Mouse (Mus musculus) megakaryocyte-erythroid progenitor cell, adult 5 weeks (primary cell): ENCODE data around the gene St6galnac4. TPM values are rescaled to one million over a fixed set of nuclear protein-coding genes. Genes with fewer than 3 reads are reported as not detected.

Experiments
- polyA plus RNA-seq: library from polyadenylated mRNA; stranded (reverse); fragments of >175 nt; gene quantifications from 2 replicates; pipeline ENCODE4 v1.2.3, GENCODE M21; 2012

Gene St6galnac4
- polyA plus RNA-seq, result 50.3 and 53.0 TPM in 2 replicates

DNA sequence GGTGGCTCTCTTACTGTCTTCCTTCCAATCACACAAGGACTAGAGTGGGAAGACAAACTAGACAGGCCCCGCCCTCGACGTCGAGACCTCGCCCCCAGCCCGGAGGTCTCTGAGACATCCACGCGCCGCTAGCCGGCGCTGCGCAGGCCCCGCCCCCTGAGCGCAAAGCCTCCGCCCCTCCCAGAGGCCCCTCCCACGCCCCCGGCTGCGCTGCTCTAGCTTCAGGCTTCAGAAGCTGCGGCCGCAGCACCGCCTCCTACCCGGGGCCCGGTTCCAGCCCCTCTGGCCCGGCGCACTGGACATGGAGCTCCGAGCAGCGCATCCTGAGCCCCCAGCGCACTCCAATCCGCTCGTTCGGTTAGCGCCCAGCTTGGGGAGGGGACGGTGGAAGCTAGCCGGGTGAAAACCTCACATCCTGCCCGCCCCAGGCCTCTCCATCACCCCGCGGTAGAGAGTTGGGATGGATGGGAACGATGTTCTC is at the start of gene St6galnac4:
Gene St6galnac4, plus strand, starts transcription at position 225 of the 481 bp plus-strand sequence.

DNA sequence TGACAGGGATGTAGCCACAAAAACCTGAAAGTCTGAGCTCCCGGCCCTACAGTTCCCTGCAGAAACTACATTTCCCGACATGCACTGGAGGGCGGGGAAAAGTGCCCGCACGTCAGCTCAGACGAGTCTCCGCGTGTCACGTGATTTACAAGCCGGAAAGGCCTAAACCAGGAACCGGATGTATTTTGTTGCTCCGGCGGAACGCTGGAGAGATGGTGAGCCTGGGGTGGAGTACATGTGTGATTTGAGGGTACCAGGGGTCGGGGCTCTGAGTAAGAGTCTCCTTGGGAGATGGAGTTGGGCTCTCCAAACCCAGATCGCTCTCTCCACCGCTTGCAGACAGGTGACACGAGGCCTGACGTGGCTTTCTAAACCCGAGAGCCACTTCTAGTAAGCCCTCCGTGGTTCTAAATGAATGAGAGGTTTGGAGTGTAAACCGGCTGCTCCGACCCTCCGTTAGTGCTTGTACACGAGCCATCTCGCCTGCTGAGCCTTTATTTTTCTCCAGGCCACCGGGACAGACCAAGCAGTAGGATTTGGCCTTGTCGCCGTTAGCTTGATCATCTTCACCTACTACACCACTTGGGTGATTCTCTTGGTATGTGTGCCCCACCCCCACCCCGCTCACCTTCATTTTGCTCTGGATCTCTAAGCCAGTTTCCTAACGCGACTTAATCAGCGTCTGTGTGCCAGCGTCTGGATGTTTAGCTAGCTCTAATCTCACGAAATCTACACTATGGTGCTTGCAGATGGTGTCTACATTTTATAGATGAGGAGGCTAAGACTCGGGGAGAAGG is 16.0 kb upstream of the St6galnac4 start, which contains the start of gene Dpm2:
Gene Dpm2, plus strand, starts transcription at position 161 of the 797 bp plus-strand sequence.

DNA sequence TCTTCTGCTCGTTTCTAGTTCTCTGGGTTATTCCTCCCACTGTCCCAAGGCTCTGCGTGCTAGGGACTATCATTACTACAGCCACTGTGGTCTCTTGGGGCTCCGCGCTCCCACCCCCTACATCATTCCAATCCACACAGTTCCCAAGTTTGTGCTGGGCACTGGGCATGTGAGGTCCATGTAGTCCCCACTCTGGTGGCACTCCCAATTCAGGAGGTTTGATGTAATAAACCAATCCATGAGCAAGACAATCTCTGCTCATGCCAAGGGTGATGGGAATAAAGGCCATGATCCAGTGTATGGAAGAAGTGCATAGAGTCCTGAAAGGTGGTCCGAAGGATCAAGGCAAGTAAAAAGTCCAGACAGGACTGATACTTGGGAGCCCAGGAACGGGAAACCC is 12.4 kb upstream of the St6galnac4 start, which contains the start of gene Pip5kl1:
Gene Pip5kl1, plus strand, starts transcription at position 301 of the 400 bp plus-strand sequence.

DNA sequence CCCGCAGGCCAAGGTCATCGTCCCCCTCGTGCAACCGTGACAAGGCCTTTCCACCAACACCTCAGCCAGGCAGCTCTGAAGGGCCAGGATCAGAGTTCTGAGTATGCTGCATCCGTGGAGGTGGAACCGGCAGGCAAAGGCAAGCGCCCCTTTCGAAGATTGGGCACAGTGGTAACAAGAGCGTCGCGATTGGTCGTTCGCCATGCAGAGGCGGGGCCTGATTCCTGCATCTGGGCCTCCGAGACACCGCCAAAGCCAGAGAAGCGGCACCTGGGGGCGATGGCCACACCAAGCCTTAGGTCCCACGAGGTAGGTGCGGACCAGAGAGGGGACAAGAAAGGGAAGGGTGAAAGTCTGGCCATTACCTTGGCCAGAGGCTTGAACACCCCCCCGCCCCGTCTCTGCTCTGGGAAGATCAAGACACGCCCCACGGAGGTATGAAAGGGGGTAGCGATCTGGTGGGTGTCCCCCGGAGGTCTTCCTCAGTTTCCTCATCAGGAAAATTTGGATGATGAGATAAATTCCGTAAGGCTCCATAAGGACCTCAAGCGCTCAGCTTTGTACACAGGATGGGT is 11.2 kb upstream of the St6galnac4 start, which contains the start of gene 9430097D07Rik:
Gene 9430097D07Rik, minus strand, starts transcription at position 99 of the 575 bp plus-strand sequence.

DNA sequence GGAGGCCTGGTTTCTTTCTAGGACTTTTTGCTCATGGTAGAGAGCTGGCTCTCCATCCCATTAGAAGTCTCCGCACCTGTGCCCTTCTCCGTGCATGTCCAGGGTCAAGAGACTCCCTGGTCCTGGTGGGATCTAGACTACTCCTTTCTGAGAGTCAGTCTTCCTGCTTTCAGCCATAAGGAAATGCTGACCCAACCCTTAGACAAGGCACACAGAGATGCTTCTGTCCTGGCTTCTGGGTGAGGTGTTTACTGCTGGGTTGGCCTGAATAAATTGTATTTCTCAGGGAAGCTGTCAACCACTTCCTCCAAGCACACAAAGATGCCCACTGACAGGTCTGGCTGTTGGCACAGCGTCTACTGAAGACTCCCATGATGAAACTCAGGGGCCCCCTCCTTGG is 12.5 kb downstream of the St6galnac4 start, which contains the start of gene St6galnac6:
Gene St6galnac6, plus strand, starts transcription at position 301 of the 400 bp plus-strand sequence.

DNA sequence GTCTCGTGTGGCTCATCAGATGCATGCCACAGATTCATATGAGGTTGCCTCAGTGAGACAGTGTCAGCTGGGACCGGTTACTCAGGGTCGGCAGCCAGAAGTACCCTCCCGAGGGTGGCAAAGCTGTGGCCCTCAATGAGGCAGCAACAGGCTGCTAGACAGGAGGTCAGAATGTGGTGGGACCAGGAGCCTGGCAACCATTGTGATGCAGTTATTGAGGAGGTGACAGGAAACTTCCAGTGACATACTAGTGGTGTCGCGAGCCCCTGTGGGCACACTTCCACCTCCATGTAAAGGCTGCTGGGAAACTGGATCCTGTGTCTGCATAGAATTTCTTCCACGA is 34.6 kb downstream of the St6galnac4 start, which contains the start of gene Ak1:
Gene Ak1, plus strand, starts transcription at position 242 of the 343 bp plus-strand sequence.

DNA sequence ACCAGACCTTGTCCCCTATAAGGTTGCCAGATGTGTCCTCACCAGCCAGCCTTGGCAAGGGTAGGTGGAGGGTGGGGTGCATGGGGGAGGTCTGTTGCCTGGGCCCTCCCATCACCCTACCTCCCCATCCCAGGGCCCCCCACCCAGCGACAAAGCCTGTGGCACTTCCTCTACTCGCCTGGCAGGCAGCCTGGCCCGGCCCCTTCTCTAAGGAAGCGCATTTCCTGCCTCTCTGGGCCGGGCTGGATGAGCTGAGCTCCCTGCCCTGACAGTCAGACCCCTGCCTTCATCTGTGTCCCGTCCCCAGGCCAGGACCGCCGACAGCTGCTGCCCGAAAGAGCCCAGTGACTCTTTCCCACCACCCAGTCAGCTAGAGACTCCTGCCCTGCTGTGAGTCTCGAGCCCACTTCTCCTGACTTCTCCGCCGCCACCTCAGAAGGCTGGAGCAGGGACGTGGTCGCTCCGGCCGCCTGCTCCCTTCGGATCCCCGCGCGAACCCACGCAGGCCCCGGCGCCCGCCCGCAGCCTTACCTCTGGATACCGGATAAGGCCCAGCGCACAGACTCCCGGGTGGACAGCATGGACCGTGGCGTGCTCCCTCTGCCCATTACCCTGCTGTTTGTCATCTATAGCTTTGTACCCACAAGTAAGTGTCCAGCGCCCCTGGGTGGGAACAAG is 59.6 kb downstream of the St6galnac4 start, which contains the start of gene Eng:
Gene Eng, plus strand, starts transcription at position 217 of the 678 bp plus-strand sequence.

Other genes starting within 250 kb of the St6galnac4 start
- gene Ciz1, start 234.8 kb upstream of the St6galnac4 start, polyA plus RNA-seq, result 331 and 409 TPM in 2 replicates
- 0.74 and 0.85 TPM in 2 replicates for gene Dnm1, start 233.8 kb upstream of the St6galnac4 start, polyA plus RNA-seq
- 47.1 and 56.7 TPM in 2 replicates for gene 1110008P14Rik, start 205.2 kb upstream of the St6galnac4 start, polyA plus RNA-seq
- gene Lcn2, start 198.8 kb upstream of the St6galnac4 start, polyA plus RNA-seq, result 344 and 392 TPM in 2 replicates
- 5.8 and 6.1 TPM in 2 replicates for gene Ptges2, start 191.2 kb upstream of the St6galnac4 start, polyA plus RNA-seq
- gene Naif1, start 136.6 kb upstream of the St6galnac4 start, polyA plus RNA-seq, result 3.2 and 6.1 TPM in 2 replicates
- gene Slc25a25, start 135.7 kb upstream of the St6galnac4 start, polyA plus RNA-seq, result 21.5 and 26.0 TPM in 2 replicates
- 11.1 and 12.4 TPM in 2 replicates for gene Fam102a, start 51.8 kb upstream of the St6galnac4 start, polyA plus RNA-seq
- 7.6 and 9.2 TPM in 2 replicates for gene Dpm2, start 16.2 kb upstream of the St6galnac4 start, polyA plus RNA-seq
- 0.05 TPM in 1 of 2 replicates, not detected in the other for gene Pip5kl1, start 12.3 kb upstream of the St6galnac4 start, polyA plus RNA-seq
- not detected in 2 replicates for gene 9430097D07Rik, start 11.4 kb upstream of the St6galnac4 start, polyA plus RNA-seq
- 45.6 and 49.4 TPM in 2 replicates for gene St6galnac6, start 12.6 kb downstream of the St6galnac4 start, polyA plus RNA-seq
- gene Ak1, start 34.7 kb downstream of the St6galnac4 start, polyA plus RNA-seq, result 1.7 and 1.8 TPM in 2 replicates
- gene Eng, start 59.5 kb downstream of the St6galnac4 start, polyA plus RNA-seq, result 118 and 140 TPM in 2 replicates
- 78.9 and 81.0 TPM in 2 replicates for gene Fpgs, start 117.0 kb downstream of the St6galnac4 start, polyA plus RNA-seq
- 176 and 211 TPM in 2 replicates for gene Cdk9, start 126.0 kb downstream of the St6galnac4 start, polyA plus RNA-seq
- 27.2 and 35.4 TPM in 2 replicates for gene Sh2d3c, start 134.0 kb downstream of the St6galnac4 start, polyA plus RNA-seq
- not detected in 2 replicates for gene 6330409D20Rik, start 153.9 kb downstream of the St6galnac4 start, polyA plus RNA-seq
- gene Tor2a, start 170.1 kb downstream of the St6galnac4 start, polyA plus RNA-seq, result 52.2 and 76.1 TPM in 2 replicates
- 0.08 and 0.30 TPM in 2 replicates for gene Ttc16, start 188.5 kb downstream of the St6galnac4 start, polyA plus RNA-seq
- gene Ptrh1, start 188.7 kb downstream of the St6galnac4 start, polyA plus RNA-seq, result 4.8 and 6.7 TPM in 2 replicates
- not detected in 2 replicates for gene Cfap157, start 197.3 kb downstream of the St6galnac4 start, polyA plus RNA-seq